Mouse (Mus musculus): ENCODE data around the gene Tomm70a.

Tomm70a gene

DNA sequence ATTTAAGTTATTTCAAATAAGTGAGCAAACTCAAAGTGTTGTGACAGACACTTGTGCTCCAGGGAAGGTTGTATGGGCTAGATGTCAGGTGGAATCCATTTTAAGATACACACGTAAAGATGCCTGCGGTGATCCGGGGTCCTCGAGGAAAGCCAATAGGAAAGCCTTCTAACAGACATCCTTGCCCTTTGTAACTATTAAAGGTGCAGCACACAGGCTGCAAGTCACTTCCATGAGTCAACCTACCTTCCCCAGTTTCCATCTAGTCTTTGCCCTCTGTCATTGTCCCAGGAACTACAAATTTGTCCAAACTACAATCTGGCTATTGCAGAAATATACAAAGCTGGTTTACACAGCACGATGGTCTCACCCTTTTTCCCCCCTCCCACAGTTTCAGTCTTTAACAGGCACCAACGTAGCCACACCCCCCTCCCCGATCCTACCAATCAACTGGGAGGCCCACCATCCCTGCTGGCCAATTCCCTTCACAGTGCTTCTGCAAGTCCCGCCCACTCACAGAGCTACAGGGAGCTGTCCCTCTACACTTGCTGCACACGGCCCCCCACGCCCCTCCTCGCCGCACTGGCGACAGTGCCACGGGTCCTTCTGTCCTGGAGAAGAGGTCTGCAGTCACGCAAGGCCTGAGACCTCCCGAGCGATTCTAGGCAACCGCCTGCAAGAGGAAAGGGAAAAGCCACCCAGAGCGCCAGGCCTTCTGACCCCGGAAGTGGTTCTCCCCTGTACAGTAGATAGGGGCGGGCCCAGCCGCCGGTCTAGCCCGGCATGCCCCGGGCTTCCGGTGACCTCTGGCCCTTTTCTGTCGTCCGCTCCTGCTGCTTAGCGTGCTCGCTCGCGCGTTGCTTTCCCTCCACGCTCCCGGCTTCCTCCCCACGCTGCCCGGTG, at the start of gene Tomm70a:
Gene Tomm70a (plus strand): TSS at position 791 of the 903 bp plus-strand sequence.
- DNase-seq: peak; percentile 97

DNA sequence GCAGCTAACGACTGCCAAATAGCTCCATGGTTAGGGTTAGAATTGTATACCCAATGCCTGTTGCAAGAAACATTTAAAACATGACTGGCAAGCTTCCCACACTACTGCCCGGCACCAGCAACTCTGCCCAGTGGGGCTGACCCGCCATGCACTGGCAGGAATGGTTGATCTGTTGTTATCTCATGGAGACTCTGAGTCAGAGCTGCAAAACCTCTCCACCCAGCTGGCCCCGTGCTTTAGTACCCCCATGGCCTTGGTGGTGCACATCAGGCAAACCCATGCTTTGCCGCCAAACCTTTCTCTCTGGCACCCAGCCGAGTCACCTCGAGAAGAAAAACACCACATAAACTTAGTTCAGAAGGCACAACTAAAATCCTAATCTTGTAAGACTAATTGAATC, 45.5 kb upstream of the Tomm70a start:
- DNase-seq: no peak

- DNase-seq: no peak
Measured at GRCm38 (mm10) chr16:57079577-57079976, 41.9 kb upstream of the Tomm70a start.

DNA sequence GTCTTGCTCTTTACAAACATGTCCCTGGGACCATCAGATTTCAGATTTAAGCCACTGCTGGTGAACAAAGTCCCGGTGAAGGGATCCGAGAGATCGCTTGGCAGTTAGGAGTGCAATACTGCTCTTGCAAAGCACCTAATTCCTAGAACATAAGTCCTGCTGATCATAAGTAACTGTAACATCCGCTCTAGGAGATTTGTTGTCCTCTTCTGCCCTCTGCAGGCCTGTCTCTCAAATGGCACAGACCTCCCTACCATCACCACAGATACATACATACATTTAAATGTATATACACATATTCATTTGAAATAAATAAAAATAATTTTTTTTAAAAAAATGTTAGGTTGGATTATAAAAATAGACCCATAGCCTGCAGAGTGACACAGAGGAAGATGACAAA, 29.0 kb upstream of the Tomm70a start:
- DNase-seq: peak; percentile 55

DNA sequence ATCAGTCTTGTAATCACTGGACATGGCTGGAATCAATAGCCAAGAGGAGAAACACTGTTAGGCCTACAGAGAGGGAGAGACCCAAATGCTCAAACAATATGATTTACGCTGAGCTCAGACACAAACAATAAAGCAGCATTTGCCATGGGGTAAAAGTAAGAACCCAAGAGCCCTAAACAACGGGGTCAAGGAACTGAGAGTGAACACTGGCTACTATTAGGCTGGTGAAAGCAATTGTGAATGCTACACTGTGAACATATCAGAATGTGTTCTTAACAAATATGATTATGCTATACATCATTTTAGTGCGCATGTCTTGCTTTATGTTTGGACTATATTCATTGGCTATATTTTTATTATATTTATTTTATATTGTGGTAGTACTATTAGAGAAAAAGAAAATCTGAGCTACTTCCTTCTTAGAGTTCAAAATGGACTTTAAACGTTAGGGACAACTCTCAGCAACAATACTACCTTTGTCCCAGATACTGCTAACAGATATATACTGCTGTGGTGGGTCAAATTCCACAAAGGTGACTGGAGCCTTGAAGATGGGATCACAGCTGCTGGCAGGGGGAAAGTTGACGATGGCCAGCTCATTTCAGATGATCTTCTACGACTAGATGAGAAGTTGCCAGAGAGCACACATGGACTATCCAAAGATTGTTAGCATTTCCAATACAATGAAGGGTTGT, 28.4 kb upstream of the Tomm70a start:
- DNase-seq: no peak

DNA sequence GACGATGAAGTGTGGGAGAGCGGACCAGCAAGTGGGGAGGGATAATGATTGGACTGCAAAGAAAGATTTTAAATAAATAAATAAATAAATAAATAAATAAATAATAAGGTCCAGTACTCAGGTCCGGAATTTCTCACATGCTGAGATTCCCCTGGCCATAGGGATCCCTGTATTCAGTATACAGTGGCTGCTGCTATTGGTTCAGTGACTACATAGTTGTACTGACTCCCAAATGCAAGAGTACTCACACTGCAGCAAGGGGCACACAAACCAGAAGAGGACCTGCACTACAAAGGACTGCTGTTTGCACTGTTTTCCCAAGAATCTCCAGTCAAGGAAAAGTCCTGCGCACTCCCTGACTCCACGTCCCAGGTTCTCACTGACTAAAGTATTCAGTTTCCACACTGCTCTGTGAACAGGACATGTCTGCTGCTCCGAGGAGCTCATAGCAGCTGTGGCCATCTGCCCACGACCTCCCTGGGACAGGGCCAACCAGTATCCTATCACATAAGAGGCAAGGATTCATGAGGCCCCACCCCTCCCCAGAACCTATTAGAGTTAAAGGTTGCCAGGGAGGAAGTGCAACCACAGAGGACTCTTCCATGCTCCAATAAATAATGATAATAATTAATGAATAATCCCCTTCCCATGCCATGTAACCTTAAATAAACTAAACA, 22.9 kb upstream of the Tomm70a start:
- DNase-seq: no peak

- DNase-seq: no peak
Measured at GRCm38 (mm10) chr16:57099572-57100237, 21.8 kb upstream of the Tomm70a start.

GRCm38 (mm10) chr16:57101174-57101573, 20.3 kb upstream of the Tomm70a start:
- DNase-seq: no peak

DNA sequence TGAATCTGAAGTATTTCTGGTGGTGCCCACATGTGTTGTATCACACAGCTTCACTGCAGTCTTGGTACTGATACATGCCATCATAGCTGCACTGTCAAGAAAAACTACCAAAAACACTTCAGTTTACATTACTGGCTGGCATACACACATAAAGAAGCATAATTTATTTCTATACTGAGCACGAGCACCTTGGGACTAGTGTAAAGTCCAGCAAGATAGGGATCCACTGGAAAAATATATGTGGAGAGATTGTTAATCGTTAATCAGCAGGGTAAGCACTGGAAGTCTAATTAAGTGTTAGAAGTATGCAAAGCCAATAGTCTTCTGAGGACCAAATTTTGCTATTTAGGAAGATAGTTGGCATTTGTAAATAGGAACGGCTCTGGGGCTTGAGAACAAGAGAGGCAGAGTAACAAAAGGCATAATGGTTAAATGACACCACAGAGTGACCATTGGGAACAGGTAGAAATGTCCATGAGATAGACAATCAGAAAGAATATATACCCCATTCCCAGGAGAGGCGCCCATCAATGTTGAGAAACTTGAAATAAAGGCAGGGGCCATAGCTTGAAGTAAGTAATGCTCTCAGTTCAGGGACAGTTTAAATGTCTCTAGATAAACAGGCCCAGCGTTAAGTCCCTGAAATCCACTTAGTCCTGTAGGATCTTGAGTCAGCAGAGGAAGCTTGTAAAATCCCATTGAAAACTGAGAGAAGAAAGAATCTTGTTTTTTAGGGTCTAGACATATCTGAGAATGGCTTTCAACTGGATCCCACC, 15.1 kb upstream of the Tomm70a start:
- DNase-seq: no peak

- peak; percentile 47 for DNase-seq
Measured at GRCm38 (mm10) chr16:57116066-57116465, 5.4 kb upstream of the Tomm70a start.

- no peak for DNase-seq
Measured at GRCm38 (mm10) chr16:57117562-57117961, 3.9 kb upstream of the Tomm70a start.

- peak; percentile 52 for DNase-seq
Measured at GRCm38 (mm10) chr16:57121816-57122415, 413 bp downstream of the Tomm70a start.

DNA sequence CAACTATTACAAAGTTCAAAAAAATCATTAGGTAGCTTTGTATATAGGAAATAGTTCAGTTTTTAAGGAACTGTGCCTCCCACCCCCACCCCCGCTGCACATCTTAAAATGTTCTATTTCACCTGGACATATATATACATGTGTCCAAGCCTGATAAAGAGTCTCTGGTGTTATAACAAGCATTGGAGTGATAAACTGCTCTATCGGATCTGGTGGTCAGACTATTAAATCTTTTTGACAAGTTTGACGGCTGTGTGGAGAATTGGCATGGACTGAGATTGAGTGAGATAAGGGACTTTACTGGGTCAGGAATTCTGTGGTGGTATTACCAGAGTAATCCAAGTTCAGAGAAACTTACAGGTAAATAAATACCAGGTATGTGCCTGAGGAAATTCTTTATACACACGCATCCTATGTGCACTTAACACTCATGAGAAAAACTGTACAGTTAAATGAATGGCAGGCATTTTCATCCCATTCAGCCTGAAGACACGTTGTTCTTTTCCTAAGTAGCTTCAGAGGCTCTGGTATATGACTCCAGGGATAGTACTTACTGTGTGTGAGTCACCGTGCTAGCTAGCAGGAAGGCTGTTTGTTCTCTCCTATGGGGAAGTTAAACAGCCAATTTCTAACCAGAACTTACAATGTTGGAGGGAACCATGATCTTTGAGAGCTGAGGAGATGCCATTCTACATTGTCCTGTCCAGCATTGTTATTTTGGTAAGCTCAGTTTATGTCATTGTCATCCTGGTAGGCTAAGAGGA, 1.4 kb downstream of the Tomm70a start:
- no peak for DNase-seq

GRCm38 (mm10) chr16:57126268-57126667, 4.8 kb downstream of the Tomm70a start:
- no peak for DNase-seq

GRCm38 (mm10) chr16:57127825-57128224, 6.3 kb downstream of the Tomm70a start:
- no peak for DNase-seq

DNA sequence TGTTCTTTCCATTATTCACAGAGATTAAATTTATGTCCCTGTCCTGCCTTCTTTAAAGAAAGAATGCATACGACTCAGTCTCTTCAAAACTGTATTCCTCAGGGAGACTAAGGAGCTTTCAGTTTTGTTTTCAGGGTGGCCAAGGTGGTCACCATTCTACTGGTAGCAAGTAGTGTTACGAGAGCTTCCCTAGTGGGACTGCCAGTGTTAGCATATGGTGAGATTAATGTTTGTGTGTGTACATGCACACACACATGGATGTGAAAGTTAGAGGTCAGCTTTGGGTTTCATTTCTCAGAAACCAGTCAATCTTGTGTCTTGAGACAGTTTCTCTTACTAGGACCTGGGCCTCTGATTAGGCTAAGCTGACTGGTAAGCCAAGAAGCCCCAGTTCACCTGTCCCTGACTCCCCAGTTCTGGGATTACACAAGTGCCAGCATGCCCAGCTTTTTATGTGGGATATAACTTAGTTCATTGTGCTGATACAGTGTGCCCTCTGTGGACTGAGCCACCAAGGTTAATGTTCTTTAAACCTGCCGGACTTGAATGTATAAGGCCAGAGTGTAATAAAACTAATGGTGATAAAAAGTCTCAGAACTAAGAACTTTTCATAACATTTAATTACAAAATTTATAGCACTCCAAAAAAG, 9.4 kb downstream of the Tomm70a start:
- no peak for DNase-seq

GRCm38 (mm10) chr16:57131544-57131943, 10.0 kb downstream of the Tomm70a start:
- DNase-seq: no peak

GRCm38 (mm10) chr16:57132326-57132725, 10.8 kb downstream of the Tomm70a start:
- DNase-seq: no peak

DNA sequence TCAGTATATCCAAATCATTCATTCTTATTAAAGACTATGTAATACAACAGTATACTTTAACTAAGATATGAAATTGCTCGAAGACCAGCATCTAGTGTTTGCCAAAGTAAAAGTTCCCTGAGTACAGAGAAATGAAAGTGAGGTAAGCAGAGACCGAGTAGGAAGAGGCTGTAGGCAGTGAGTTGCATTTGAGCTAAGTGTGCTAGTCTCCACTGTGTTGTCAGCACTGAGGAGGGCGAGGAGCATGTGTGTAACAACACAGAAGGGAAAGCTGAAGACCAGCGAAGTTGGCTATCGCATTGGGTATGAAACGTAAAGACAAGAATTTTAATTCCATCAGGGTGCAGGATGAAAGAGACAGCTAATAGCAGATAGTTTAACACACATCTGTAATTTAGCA, 12.1 kb downstream of the Tomm70a start:
- no peak for DNase-seq

GRCm38 (mm10) chr16:57144741-57145140, 23.2 kb downstream of the Tomm70a start:
- DNase-seq: no peak

All from embryo, embryonic 11 days (tissue).